Mouse (Mus musculus) cerebellum, adult 9-10 months (tissue): ENCODE measurements around the gene Etnk1.
"Not testable (repeated sequence)": the region's sequence is repeated elsewhere in the genome, so short reads cannot be mapped to it uniquely, and the experiment has no call there.

Source experiments
- DNase-seq: peaks from one replicate; pipeline ENCODE4 v3.0.0; 2022

The Etnk1 gene

DNA sequence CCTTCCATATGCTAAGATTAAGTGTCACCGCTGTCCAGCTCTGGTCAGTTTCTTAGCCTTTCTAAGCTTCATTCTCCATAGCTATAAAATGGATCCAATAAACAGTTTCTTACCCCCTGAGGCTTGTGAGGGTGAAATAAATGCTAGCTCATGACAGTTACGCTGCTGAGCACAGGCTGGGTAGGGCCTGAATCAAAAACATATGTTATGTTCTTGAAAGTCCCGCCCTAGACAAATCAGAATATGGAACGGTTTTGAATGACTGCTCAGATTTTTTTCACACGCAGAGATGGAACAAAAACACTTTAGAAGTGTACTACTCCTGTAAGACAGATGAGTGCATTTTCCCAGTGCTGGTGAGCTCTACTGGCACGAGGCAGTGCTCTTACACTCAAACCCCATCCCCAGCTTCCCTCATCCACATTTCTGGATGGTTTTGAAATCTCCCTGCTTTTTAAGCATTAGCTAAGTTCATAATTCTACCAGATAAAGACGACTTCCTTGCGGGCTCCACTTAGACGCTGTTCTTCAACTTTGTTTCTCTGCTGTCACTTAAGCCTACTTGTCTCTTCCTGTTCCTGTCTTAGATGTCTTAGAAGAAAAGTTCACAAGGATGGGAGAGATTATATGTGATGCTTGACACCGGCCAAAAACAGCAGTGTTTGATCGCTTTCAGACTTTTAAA is 4.9 kb downstream of the Etnk1 start:
- DNase-seq = no peak

DNA sequence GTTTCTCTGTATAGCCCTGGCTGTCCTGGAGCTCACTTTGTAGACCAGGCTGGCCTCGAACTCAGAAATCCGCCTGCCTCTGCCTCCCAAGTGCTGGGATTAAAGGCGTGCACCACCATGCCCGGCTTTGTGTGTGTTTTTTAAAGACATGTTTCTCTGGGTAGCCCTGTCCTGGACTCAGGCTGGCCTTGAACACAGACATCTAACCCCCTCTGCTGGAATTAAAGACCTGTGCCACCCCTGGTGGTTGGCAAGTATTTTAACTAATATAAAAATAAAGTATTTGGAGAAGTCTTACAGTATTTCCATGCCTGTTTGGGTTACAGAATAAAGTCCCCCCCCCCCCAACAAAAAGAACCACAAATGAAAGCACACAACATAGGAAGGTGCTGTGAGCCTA is 5.7 kb downstream of the Etnk1 start:
- DNase-seq = not testable (repeated sequence)

DNA sequence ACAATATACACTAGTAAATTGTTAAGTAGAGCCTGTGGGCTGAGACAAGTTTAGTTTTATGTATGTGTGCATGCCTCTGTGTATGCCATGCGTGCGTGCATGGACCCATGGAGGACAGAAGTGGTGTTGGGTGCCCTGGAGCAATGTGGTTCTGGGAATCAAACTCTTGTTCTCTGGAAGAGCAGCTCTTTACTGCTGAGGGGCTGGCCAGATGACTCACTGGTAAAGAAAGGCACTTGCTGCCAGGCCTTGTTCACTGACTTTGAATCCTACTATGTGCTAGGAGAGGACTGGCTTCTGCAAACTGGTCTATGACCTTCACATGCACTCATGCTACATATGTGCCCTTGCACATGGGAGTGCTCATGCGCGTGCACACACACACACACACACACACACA is 7.2 kb downstream of the Etnk1 start:
- no peak for DNase-seq

DNA sequence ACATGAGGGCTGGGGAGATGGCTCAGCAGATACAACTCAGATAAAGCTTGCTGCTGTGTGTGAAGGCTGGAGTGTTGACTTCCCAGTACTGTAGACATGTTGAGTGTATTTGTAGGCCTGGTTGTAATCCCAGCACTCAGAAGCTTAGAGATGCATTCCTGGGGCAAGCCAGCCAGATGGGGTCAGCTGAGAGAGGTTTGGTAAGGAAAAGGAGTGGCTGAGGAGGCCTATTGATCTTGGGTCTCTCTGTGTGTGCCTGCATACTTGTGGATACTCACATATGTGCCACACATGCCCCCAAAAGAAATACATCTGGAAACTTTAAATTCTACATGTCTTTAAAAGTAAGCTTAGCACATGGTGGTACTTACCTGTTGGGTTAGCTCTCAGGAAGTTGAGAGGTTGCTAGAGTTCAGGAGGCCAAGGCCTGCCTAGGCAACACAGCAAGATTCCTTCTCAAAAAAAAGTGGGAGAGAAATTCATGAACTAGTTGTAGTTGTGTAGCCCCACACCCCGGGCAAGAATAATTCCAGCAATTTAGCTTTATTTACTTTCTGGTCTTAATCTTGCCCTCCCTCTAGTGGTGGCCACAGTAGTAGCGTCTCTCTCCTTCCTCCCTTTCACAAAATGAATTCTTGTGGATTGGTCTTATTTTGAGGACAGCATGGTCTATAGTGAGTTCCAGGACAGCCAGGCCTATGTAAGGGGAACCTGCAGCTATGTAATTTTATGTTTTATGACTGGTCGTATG is 8.1 kb downstream of the Etnk1 start:
- DNase-seq = peak; percentile 58

DNA sequence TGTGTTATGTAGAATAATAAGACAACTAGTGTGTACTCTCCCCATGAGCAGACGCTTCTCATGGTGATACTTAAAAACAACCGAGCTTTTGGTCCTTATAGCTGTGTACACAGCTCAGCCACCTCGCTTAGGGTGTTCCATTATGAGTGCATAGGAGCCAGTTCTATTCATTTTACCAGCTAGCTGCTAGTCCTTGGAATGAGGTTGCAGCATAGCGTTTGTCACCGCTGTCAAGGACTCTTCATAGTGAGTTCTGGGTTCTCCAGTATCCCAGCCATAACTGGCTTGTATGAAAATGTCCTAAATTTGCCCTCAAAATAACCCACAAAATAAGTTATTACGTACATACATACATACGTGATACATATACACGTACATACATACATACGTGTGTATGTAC is 9.1 kb downstream of the Etnk1 start:
- no peak for DNase-seq

DNA sequence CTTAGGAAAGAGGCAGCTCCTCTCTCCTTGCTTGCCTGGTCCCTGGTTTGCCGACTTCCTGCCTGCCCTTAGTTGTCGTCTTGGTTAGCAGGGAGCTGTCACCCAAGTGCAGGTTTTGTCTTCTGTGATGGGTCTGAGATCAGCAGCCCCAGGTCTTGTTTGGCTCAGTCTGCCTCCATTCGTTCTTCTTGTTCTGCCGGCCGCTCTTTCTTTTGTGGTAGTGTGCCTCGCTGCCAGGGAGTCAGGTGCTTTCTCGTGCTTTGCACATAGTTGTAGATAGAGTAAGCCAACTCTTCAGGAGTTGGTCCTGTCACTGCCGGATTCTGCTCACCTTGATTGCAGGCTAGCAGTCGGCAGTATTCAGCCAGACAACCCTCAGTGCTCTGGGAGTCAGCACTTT is 9.6 kb downstream of the Etnk1 start:
- DNase-seq = no peak

DNA sequence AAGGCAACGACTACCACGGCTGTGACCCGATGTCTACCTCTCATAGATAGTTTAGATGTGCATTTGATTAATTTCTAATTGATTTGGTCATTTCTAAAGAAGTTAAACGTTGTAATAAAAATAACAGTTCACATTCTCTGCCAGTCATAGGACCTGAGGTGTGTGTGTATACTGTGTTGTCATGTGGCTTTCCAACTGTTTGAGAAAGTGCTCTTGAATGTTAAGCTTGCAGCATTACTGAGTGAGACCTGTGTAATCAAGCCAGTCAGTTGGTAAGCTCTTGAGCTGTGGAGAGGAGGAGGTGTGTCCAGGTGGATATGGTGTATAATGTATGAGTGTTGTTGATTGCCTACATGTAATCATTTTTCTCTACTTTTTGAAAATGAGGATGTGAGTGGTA is 12.2 kb downstream of the Etnk1 start:
- DNase-seq = no peak

DNA sequence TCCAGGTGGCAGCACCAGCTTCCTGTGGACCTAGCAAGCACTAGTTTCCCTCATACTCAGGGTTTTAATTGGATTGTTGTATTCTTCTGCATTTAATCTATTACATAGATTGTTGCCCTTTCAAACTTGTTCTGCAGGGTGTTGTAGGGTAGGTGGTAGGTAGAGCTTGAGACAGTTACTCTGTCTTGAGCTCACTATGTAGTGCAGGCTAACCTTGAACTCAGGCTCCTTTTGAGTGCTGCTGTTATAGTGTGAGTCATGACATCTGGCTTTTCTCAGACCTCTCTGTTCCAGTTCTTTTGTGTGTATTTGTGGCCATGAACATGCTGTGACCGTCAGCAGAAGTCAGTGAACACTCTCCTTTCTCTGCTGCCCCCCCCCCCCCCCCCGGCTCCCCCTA is 12.7 kb downstream of the Etnk1 start:
- no peak for DNase-seq

DNA sequence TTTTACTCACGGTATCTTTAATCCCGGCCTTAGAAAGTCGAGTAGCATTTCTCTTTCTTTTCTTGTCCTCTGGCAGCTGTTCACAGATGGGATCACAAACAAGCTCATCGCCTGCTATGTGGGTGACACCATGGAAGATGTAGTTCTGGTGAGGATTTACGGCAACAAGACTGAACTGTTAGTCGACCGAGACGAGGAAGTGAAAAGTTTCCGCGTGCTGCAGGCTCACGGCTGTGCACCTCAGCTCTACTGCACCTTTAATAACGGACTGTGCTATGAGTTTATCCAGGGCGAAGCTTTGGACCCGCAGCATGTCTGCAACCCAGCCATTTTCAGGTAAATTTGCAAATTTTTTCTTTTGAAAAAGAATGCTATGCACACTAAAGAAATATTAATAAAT is 13.5 kb downstream of the Etnk1 start:
- DNase-seq = no peak

DNA sequence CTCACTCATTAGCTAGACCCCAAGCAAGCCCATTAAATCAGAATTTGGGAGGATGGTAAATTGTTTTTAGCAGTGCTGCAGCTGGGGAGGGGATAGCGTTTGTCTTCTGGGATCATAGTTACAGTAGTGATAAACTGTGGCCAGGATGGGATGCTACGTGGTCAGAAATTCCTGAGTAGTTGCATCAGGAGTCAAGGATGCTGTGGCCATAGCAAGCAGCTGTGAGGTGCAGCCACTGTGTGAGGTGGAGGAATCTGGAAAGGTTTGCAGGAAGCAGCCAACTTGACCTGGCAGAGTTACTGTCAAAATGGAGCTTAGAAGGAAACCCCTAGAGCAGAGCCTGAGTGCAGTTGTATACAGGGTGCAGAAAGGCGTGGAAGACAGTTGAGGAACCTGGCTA is 17.1 kb downstream of the Etnk1 start:
- DNase-seq = no peak

DNA sequence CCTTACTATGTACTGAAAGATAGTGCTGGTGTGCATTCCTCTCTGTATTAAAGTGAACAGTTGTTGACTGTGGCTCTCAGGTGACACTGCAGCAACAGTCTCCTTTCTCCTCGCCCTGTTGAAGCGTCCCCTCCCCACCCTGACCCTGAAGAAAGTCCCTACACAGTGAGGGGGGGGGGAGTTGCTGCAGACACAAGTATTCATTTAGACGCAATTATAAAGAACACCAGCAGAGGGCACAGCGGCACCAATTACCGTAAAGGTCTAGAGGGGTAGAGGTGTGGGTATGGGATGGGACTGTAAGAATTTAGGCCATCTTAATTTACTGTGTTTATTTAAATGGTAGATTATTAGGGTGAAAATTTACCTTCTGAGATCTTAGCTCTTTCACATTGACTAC is 17.7 kb downstream of the Etnk1 start:
- no peak for DNase-seq

DNA sequence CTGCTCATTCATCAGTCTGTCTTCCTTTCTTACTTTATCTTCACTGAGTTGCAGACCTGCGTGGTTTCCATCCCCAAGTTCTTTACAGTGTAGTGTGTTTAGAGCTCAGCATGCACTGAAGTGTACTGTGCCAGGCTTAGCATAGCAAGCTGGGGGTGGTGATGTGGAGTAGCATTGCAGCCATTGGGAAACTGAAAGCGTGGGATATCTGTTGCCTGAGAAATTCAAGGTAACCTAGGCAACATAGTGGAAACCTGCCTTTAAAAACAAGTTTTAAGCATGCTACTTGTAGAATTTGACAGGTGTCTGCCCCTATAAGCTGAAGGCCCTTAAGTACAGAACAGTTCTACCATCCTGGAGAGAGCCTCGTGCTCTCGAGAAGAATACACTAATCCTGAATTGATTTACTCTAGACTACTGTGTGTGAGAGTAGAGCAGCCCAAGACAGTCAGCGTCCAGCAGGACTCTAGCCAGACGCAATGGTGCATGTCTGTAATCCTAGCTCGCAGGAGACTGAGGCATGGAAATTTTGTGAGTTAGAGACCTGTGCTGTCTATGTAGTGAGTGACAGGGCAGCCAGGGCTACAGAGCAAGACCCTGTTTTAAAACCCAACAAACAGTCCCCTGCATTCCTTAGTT is 23.9 kb downstream of the Etnk1 start:
- DNase-seq = no peak

DNA sequence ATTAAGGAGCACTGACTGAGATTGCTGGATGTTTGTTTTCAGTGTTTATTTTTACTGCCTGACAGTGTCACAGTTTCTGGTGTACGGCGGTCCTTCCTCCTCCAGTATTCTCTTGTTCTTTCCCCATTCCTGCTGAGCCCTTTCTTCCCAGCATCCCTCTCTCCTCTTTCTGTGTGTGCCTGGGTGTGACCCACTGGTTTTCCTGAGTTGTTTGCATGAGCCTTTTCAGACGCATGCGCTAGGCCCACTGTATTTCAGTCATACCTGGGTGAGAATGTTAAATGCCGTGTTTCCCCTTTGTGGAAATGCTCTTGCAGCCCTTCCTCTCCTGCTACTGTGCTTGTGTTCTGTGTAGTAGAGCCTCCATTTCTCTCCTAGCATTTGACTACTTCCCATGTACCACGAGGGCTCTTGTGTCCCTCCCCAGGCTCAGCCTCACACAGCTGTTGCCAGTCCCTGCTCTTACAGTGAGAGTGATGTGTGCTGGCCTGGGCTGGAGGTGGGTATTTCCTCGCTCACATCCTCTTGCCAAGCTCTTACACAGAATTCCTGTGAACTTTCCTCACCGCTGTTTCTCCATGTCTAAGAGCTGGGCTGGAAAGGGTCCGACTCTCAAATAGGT is 24.6 kb downstream of the Etnk1 start:
- no peak for DNase-seq

DNA sequence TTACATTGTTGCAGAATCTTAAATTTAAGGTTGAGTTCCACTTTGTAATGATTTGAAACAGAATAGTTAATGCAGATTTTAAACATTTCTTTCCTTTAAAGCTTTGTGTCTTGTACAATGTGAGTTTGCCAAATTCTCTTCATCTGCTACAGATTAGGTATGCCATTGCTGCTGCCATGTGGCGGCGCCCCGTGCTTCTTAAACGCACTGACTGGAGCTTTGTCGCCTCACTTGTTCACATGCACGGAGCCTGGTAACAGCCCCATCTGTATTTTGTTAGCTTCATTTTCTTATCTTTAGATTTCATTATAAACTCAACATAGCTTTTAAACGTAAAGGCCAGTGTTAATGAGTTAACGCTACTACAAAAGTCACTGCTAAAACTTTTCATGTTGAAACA is 25.7 kb downstream of the Etnk1 start:
- no peak for DNase-seq

DNA sequence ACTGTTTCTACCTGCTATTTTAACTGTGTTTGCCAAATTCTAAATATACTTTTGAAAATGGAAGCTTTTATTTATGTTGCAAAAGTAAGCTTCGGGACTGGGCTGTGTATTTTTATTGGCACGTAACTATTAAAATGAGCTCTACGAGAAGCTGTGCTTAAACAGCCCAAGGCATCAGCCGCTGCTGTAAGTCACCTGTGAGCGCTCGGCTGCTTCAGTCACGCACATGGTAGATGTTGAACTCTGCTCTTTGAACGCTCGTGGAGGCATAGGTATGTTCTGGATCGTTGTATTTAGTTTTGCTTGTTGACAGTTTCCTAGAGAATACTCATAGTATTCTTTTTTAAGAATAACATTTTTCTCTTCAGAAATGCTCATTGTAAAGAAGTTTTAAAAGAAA is 26.1 kb downstream of the Etnk1 start:
- no peak for DNase-seq

DNA sequence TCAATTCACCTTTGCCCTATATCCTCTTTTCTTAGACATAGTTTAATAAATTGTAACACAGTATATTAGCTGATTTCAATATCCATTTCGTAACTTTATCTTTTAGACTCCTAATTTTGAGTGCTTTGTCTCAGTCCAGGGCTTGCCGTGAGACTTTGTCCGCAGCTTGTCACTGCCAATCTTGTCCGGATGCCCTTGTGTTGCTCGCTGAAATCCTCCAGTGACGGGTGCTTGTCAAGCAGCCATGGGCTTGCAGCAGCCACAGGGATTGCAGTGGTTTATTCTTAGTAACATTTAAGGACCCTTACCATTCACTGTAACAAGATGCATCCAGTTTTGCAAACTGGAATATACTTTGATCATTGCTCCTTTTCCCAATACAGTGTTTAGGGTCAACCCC is 26.6 kb downstream of the Etnk1 start:
- DNase-seq = no peak

DNA sequence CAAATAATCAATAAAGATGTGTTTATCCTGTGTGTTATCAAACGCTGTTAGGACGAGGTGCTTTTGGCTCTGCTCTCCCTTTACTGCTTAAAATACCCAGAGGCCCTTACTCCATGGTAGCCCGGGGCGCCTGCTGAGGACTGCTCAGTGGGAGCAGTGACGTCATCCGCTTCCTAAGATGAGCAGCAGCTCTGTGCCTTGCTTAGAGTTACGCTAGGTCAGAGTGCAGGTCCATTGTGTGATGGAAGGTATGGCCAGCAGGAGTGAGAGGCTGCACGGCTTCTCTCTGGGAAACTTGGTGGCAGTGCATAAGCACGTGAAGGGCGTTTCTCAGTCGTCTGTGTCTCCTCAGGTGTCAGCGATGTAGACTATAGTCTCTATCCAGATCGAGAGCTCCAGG is 30.0 kb downstream of the Etnk1 start:
- no peak for DNase-seq

DNA sequence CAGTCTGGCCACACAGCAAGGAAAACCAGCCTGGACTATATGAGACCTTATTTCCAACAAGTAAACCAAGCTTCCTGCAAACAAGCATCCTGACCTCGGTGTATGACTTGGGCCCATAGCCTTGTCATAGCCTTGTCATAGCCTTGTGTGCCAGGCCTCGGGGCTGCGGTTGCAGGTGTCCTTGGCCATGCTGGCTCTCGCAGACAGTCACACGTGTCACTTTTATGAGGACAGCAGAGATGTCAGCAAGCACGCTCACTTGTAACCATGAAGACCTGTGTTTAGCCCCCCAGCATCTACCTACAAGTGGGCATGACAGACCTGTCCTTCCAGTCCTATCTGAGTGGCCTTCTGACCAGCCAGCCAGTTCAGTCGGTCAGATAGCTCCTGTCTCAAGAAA is 31.4 kb downstream of the Etnk1 start:
- DNase-seq = no peak

DNA sequence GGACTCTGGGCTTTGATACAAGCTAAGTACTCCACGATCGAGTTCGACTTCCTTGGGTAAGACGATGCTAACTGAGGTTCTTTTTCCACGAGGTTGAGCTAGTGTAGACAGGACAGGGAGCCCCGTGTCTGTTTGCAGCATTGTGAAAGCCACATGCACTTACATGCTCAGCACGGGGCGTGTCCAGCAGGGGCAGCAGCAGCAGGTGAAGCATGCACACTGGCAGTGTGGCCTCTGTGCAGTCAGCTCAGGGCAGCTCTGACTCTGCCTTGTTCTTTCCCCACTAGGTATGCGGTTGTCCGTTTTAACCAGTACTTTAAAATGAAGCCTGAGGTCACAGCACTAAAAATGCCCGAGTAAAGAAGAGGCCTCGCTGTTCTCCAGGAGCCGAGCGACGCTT is 36.1 kb downstream of the Etnk1 start:
- DNase-seq = no peak

DNA sequence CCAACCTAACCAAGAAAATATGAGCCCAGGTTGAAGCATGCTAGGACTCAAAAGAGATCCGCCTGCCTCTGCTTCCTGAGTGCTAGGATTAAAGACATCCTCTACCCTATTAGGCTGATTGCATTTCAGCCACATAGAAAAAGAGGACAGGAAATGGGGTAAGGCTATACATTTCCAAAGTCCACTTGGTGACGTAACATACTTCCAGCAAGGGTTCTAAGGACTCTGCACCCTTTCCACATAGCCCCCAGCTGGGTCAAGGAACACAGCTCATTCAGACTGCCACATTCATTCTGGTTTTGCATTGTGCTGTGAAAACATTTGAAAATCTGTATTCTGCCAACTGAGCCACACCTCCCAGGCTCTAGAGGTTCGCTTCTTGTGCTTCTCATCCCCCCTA is 41.9 kb downstream of the Etnk1 start:
- DNase-seq = no peak

DNA sequence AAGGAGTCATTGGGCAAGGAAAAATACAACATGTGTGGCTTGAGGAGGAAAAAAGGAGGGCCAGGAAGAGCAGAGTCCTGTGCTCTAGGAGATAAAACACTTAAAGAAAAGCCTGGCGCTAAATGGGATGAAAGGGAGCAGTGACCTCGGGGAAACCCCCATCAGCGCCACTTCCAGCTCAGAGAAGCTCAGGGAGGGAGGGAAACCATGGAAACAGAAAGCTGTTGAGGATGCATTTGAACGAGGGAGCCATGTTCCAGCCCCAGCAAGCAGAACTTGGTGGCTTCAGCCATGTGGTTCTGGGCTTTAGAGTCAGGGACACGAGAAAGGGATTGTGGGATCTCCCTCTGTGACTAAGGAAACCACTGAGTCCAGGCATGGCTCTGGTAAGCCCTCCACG is 45.7 kb downstream of the Etnk1 start:
- DNase-seq = no peak

DNA sequence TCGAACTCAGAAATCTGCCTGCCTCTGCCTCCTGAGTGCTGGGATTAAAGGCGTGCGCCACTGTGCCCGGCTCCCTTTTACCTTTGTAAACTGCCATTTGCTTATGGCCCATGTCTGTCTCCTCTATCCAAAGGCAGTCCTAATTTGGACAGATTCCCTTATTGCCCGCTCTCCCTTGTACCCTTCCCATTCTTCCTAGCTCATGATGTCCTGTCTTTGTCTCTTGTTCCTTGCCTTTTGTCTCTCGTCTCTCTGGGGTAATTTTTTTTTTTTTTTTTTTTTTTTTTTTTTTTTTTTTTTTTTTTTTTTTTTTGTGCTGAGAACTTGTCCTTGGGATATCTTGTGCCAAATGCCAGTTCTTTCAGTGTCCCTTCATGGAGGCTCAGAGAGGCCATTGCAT is 46.4 kb downstream of the Etnk1 start:
- no peak for DNase-seq

DNA sequence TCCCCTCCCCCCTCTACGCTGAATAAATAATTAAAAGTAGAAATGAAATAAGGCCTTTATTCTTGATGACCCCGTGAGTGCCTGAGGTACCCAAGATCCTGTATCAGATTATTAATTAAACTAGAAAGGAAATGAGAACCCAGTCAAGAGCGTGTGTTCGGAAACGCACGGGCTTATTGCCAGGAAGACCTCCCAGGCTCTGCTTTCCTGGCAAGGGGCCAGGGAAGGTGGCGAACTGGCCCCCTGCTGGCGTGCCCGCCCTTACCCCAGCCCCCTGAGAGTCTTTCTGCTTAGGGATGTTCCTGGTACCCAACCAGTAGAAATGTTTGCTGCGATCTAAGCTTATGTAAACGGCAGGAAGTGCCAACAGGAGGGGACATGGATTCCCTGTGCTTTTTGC is 49.2 kb downstream of the Etnk1 start:
- no peak for DNase-seq

DNA sequence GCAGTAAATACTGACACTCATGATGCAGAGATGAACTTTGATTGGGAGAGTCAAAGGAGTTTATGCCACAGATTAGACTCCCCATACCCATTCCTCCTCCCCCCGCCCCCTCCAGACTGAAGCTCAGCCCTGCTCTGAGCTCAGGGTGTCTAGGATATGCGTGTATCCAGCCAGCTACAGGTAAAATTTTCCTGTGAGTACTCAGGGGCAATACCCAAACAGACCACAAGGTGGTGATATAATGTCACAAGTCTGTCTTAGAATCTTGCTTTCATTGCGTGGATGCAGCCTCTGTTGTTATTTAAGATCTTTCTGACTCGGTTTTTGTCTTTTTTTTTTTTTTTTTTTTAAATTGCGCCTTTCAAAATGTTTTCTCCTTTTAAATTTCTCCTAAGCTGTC is 52.3 kb downstream of the Etnk1 start:
- peak; percentile 74 for DNase-seq
